Mouse (Mus musculus): ENCODE data around the gene Dnajc7.
"Not testable (repeated sequence)": the region's sequence is repeated elsewhere in the genome, so short reads cannot be mapped to it uniquely, and the experiment has no call there.

The Dnajc7 gene

DNA sequence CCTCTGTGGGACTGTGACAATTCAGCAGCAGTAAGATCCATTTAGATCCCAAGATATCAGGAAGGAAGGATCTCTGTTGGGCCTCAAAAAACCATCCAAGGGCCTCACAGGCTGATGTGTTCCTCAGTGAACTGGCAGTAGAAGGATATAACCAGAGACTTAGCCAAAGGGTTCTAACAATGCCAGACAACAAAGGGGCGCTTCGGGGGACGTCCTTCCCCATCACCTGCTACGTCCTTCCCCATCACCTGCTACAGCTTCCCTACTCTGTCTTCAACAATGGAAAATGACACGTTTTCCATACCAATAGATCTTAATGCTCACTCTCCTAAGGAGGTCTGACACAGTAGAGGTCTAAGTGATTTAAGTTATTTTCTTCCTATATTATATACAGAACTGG lies 3.6 kb downstream of the Dnajc7 start:
- no peak for DNase-seq

DNA sequence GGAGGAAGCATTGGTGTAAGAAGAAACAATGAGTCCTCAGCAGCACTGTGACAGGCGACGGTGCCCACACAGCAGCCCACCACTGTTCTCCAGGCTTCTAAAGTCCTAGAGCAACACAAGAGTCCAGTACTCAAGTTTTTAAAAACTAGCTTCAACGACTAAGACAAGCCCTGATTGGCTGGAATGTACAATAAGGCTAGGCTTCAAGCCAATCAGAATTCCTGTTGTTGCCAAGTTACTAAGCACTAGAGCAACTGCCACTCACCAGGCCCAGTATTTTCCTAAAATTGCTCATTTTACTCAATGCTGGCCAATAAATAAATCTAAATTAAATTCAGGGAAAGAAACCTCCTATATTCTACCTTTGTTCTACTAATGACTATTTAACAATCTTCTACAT lies 6.7 kb downstream of the Dnajc7 start:
- no peak for DNase-seq

DNA sequence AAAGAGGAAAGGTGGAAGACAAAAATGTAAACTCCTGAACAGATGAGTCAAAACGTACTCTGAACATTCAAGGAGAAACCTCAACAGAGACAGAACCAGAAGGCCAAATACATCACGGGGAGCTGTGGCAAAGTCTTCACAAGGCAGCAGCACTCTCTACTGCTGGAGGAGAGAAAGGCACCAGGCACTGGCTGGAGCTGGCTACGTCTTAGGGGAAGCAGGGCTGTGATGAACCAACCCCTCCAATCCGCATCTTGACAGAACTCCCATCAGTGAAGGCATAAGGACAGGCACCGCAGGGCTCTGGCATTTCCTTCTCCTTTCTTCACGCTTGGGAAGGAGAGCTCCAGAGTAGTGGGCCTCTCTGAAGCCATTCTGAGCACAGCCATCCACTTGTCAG lies 8.3 kb downstream of the Dnajc7 start:
- peak; percentile 44 to 57 for DNase-seq

DNA sequence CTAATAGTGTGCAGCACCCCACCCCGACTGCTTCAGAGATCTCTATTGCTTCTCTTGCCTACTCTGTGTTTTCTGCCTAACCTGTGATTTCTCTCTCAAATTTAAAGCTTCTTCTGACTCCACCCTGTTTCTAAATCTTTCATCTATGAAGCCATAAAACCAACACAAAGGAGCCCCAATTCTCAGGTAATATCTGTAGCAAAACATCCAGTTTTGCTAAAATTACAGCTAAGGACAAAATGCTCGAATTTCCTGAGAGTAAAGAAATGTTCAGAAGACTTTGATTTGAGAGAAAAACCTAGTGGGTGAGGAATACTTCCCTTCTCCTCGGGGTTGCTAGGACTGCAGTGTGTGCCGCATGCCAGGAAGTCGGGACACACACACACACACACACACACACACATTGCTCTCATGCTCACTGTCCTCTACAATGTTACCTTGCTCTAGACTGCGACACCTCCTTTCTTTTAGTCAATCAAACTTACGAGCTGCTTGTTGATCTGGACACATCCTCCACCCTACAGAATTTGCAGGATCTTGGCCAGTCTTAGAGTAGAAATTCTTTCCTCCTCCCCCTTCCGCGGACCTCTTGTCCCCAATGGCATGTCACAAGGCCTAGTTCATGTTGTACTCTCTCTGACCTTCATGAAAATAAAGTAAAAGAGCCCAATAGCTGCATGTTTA lies 9.8 kb downstream of the Dnajc7 start:
- DNase-seq = no peak

DNA sequence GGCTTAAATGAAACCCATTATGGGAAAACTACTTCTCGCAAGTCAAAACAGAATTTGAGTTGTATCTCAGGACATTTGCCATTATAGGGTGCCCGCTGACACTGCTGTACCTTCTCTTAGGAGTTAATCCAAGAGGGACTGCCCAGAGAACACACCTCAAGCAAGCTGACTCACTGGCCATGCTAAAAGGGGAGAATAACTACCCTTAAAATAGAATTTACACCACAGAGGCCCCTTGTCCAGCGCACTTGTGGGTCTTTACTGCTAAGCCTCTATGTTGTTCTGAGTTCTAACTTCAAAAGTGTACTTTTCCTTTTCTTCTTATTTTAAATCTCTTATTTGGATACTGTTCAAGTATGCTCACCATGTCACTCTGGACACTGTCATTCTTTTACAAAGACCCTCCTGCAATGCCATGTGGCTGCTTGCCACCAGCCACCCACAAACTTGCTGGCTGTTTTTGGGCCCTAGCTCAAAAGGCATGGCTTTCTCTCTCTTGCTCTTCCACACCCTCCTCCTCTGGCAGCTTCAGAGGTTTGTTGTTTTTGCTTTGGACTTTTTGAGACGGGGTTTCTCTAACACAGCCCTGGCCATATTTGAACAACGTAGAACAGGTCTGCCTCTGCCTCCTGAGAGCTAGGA lies 10.5 kb downstream of the Dnajc7 start:
- no peak for DNase-seq

DNA sequence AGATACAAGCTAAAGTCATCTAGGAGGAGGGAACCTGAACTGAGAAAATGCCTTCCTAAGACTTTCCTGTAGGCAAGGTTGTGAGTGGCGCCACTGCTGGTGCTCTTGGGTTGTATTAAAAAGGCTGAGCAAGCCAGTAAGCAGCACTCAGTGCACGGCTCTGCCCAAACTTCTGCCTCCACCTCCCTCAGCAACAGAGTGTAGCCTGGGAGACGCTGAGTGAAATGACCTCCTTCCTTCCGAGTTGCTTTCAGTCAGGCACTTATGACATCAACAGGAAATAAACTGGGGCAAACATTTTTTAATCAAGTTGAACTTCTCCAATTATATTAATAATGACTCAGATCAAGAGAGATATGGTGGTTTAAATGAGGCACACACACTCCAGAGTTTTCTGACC lies 11.2 kb downstream of the Dnajc7 start:
- DNase-seq = no peak

DNA sequence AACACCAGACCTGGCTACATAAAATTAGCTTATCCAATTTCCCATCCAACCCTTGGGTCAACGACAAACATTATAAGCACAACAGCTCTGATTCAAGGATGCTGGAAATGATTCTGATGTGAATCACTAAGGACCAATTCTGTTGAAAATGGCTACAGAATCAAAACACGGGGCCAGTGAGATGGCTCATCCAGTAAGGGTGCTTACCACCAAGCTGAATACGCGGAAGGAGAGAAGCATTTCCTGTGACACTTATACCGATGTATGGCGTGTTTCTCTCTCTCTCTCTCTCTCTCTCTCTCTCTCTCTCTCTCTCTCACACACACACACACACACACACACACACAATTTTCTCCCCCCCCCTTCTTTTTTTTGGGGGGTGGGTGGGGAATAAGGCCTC lies 12.8 kb downstream of the Dnajc7 start:
- no peak for DNase-seq

DNA sequence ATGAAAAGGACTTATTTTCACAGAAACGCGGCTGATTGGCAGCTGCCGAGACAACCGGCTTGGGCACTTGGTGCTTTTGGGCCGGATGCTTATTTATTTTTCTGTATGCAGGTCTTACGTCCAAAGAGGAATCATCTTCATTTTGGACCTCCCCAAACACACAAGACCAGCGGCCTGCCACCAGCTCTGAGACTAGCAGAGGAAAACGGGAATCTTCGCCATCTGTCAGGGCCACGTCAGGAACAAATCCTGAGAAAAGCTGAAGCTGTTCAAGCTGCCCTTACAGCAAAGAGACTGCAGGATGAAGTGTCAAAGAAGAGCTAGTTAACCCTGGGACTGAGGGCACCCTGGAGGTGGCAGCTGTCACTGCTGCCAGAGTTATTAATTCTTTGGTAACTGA lies 14.5 kb downstream of the Dnajc7 start:
- DNase-seq = peak; percentile 58 to 68

DNA sequence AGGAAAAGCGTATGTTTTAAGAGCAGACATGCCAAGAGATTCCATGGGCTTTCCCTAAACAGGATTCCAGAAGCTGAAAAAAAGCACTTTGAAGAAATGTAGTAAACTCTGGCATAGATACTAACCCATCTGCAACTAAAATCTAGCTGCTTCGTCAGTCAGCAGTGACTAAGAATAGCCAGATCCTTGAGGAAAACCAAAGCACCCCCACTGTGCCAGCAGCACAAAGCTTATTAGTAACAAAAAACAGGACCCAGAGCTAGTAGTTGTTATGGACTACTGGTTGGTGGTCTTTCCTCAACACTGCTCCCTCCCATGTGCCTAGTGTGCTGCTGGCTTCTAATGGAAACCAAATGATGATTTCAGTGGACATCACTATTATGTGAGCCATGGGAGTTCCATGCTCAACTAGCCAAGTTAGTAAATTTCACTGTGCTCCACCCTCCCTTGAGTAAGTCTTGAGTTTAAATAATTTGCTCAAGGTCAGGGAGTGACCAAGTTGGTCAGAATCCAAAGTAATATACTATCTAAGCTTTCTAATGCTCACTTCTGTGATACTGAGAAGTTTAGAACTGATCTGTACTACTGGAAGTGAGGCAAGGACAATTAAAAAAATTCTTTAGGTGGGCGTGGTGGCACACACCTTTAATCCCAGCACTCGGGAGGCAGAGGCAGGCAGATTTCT lies 15.5 kb downstream of the Dnajc7 start:
- peak in 1 of 2 experiments; percentile 24 for DNase-seq

DNA sequence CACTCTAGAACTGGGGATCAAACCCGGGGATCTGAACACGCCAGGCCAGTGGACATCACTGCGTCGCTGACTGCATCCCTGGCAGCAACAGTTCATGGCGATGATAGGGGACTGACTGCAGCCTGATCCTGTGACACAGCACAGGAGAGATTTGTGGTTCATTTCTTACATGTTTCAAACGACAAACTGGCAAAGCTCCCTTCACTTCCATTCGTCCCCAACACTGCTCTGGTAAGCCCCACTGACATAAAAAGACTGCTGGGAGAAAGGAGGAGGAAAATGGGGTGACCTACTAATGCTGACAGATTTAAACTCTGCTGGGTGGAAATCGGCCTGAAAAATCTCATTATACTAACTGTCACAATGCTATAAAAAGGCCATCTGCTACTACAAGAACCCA lies 16.2 kb downstream of the Dnajc7 start:
- peak; percentile 39 to 54 for DNase-seq

DNA sequence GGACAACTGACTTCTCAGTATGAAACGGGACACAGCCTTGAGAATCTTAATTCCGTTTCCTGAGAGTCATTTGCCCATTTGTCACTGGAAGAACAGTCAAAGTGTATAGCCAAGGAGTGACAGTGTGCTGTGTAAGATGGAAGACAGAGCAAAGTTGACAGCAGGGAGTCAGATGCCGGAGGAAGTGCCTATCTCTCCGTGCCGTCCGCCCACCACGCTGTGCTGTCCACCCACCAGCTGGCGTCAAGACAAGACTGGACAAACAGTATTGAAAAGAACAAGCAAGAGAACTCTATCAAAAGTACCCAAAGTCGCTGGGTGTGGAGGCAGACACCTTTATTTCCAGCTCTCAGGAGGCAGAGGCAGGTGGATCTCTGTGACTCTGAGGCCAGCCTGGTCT lies 16.8 kb downstream of the Dnajc7 start:
- DNase-seq = peak; percentile 26 to 32

DNA sequence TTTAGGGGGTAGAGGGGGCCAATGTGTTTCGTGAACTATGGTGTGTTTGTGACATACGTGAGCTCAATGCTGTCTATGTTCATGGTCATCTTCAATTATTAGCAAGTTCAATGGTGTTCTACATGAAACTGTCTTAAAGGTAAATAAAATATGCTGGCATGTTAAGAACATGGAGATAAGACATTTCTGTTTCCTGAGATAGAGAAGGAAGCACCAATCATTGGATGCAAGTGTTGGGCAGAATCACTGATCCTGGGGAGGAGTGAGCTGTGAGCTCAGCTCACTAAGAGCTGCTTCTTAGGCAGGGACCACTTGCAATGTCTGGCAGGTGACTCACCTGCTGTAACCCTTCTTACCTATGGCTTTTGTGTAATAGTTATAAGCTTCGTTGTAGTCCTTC lies 18.6 kb downstream of the Dnajc7 start:
- DNase-seq = no peak

DNA sequence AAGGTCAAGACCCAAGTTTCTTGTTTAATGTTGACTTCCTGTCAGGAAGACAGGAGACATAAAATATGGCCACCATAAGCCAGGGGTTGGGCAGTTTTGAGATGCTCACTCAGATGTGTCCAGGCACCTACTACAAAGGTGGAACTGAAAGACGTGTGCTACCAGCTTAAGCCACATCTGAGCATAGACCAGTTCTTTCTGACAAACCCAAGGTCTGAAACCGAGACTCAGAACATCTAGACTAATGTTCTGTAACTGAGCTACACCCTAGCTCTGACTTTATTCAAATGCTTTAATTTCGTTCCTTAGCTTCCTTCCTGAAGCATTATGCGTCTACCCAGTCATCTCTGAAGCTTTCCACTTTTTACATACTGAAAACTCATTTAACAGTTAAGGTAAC lies 21.9 kb downstream of the Dnajc7 start:
- DNase-seq = no peak

DNA sequence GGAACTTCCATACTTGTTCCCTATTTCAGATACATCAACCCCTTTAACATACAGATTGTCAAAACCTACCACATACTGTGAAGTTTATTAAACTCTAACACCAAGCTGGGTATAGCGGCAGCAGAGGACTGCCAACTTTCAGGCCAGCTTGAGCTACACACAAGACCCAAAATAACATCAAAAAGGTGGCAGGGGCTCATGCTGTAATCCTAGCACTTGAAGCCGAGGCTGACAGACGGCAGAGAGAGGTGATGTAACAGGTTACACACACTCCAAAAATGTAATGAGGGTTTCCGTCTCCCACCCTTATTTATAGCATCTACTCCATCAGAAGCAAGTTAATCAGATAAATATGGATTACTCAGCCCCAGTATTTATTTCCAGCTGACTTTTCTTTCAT lies 24.4 kb downstream of the Dnajc7 start:
- no peak for DNase-seq

DNA sequence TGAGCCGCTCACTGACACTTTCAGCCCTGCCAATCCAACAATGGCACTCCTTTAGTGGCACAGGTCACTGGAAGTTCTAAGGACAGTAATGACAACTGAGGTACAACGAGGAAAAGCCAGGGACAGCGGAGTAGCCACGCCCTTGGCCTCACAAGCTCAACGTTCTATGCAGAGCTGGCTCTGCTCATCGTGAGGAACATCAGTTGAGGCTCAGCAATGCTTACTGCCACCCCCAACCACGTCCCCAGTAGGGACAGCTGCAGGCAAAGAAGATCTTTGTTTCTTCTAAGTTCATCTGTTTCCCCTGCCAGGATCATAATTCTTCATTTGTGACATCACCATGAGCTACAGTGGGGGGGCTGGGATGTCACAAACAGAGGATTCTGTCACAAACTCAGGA lies 25.4 kb downstream of the Dnajc7 start:
- no peak for DNase-seq

DNA sequence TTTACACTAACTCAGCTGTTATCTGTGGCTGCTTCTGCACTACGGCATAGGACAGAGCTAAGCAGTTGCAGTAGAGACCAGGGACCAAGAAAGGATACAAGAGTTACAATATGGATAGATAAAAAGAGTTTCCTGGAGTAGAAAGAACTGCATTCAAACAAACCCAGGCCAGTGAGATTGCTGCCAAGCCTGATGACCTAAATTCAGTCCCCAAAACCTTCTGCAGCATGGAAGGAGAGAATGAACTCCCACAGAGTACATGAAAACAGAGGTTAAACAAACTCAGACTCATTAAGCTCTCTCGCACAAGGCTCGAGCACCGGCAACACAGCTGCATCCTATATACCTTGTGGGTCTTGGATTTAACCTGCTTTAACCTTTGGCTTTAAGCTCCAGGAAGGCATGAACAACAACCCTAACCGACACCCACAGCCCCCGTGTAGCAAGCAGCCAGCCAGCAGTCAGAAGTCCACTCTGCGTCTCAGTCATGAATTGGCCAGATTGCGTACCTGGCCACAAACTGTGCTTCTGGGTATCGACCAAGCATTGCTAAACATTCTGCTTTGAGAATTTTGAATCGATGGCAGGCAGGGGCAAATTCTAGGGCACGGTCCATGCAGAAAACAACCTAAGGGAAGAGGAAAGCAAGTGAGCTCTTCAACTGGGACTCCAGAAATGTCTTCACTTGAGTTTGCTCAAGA lies 27.5 kb downstream of the Dnajc7 start:
- DNase-seq = peak; percentile 51 to 55

DNA sequence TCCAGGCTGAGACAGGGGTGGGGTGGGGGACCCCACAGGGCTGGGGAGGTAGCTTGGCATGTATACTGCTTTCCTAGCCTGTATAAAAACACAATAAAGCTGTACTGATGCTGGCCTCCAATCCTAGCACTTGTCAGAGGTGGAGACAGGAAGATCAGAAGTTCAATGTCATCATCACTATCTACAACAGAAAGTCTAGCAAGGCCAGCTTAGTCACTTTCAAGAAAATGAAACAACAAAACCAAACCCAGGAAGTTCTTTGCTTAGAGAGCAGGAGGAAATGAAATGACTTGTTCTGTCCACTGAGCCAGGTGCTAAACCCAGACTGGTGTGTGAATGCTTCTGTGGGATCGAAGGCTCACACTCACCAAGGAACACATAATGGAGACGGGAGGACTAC lies 31.5 kb downstream of the Dnajc7 start:
- no peak for DNase-seq

DNA sequence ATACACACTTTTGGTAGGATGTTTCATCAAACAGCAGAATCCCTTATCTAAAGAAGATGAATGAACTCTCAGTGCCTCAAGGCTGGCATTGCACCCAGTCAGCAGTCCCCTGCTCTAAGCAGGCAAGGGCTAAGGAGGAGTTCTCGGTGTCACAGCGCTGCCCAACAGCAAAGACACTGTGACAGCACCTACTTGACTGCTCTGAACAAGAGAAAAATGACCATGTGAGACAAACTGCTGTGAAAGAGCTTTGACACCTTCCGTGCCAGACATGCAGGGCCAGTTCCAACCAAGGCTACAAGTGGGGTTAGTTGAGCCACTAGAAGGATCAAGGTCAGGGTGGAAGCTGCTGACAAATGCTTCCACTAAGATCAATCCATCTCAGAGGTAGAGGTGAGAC lies 34.8 kb downstream of the Dnajc7 start:
- no peak for DNase-seq

DNA sequence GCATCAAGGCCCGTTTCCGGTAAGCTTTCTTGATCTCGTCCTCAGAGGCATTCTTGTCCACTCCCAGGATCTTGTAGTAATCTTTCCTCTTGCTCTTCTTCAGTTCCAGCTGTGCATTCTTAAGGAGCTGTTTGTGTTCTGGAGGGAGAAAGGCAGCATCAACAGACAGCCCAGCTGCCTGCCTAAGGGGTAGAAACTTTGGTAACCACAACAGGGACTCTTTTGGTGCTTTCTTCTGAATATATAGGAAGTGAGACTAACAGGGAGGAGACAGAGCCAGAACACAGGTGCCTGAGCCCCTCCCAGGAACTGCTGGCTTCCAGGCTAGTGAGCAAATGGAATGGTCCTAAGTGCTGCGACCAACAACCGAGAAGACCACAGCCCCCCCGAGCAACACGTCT lies 35.4 kb downstream of the Dnajc7 start:
- DNase-seq = no peak

DNA sequence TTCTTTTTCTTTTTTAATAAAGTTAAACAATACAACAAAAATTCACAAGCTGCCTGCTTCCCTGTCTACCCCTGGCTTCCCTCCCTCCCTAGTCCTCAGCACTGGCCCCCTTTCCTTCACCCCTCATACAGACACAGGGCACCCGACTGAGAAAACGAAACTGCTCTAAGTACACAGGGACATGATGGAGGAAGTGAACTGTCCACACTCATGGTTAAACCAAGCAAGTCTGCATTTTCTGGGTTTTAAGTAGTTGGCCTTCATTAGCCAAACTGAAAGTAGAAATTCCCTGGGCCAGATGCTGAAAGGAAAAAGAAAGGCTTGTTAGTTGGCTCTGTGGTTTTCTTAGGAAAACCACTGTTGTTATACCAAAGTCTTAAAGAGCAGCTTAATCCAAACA lies 37.1 kb downstream of the Dnajc7 start:
- no peak for DNase-seq

DNA sequence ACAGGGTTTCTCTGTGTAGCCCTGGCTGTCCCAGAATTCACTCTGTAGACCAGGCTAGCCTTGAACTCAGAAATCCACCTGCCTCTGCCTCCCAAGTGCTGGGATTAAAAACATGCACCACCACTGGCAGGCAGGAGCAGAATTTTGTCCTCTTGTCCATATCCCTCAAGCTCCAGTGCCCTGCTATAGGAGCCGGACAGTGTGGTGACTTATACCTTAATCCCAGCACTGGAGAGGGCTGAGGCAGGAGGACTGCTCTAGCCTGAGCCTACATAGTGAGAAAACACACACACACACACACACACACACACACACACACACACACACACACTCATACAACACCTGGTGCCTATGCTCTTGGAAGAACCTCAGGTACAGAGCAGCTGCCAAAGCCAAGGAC lies 37.6 kb downstream of the Dnajc7 start:
- DNase-seq = not testable (repeated sequence)

DNA sequence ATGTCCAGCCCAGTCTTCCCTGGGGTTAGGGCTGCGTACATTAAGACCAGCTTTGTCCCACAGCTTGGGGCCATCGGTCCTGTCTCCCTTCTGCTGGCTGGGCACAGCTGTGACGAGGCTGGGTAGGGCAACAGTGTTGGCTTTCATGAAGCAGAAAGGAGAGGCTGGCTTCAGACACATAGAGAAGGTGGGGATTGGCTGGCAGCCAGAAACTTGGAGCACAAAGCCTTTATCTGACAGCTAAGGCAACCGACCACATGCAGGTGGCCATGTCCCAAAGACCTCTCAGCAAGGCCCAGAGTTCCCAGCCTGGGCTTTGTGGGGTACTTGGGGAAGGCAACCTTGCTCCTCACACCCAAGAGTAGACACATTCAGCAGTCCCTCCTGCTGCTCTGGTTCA lies 38.2 kb downstream of the Dnajc7 start:
- DNase-seq = peak; percentile 41 to 42

DNA sequence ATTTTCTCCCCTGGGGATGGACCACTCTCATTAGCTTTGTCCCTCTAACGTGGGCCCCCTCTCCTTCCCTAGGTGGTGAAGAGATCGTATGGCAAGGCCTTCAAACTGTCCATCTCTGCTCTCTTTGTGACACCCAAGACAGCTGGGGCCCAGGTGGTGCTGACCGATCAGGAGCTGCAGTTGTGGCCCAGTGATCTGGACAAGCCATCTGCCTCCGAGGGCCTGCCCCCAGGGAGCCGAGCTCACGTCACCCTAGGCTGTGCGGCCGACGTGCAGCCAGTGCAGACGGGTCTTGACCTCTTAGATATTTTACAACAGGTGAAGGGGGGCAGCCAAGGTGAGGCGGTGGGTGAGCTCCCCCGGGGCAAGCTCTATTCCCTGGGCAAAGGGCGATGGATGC lies 39.7 kb downstream of the Dnajc7 start:
- no peak for DNase-seq
